14 mouse cellular contexts compared by ENCODE assay signal in the genomic region with DNA sequence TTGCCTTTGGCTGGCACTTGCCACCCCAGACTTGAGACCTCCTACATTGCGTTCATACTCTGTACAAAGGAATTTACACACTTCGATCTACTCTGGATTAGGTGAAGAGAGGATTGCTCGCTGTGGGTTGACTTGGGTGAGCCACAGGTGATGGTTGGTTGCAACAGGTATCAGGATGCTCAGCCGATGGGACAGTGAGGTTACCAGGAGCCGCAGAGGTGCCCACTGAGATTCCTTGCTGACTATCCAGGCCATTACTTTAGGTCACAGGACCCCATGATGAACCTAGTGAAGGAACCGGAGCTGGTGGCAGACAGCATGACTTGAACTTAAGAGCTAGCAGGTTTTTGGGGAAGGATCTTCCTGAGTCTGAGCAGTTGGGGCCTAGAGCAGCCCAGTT.
"Had no signal": no experiment of that assay in that cellular context is flagged by ENCODE, and none has a peak within 500 bp of the region (broad histone marks: within the 10 kb centered on the region; RNA-seq: fewer than 3 reads in every experiment).

No protein-coding gene starts in this region.

- H3K36me3 ChIP-seq: neural tube, embryonic 15.5 days; stomach, embryonic 15.5 days had no signal

- H3K4me2 ChIP-seq: stomach, embryonic 15.5 days had no signal

- H3K4me3 ChIP-seq: neural tube, embryonic 15.5 days; stomach, embryonic 15.5 days had no signal

- DNase-seq: right cerebral cortex, adult 18-20 months; right cerebral cortex, postnatal 14 days; right cerebral cortex, postnatal 25 days; right cerebral cortex, postnatal 4 days; spleen, adult 18-20 months; thymus, adult 18-20 months; thymus, adult 2 months; thymus, postnatal 14 days; thymus, postnatal 25 days; thymus, postnatal 36 days; thymus, postnatal 4 days had no signal

- H3K27ac ChIP-seq: neural tube, embryonic 15.5 days; stomach, embryonic 15.5 days; stomach, postnatal 0 days had no signal

- H3K9me3 ChIP-seq: neural tube, embryonic 15.5 days; stomach, embryonic 15.5 days had no signal

- H3K9ac ChIP-seq: neural tube, embryonic 15.5 days; stomach, embryonic 15.5 days had no signal
